Mouse (Mus musculus) neutrophil, adult 5-6 weeks (primary cell): ENCODE measurements around the gene Kcnt2. TPM values are rescaled to one million over a fixed set of nuclear protein-coding genes. Genes with fewer than 3 reads are reported as not detected.

Experiments
- ATAC-seq: fragments of 151-379, 151-347 bp; 2 replicates; pipeline ENCODE4 v1.8.0; 2017; ENCODE audit warnings: mild to moderate bottlenecking, moderate TSS enrichment; ENCODE audit not compliant: insufficient number of reproducible peaks, poor library complexity, low FRiP score, severe bottlenecking; ENCODE audit errors: extremely low read depth
- total RNA-seq: library from RNA; stranded (forward); fragments of 200-1000 nt; gene quantifications from 2 replicates; pipeline ENCODE4 v1.2.3, GENCODE M21; 2017

Gene Kcnt2
- not detected in 2 replicates for total RNA-seq

GRCm38 (mm10) chr1:140245876-140246597, at the start of gene Kcnt2:
Gene Kcnt2 (plus strand): TSS chr1:140246158.
- no peak for ATAC-seq

- ATAC-seq = no peak
Measured at GRCm38 (mm10) chr1:140205329-140205728, 40.6 kb upstream of the Kcnt2 start.

GRCm38 (mm10) chr1:140225221-140225620, 20.7 kb upstream of the Kcnt2 start:
- ATAC-seq = no peak

GRCm38 (mm10) chr1:140226673-140227072, 19.3 kb upstream of the Kcnt2 start:
- ATAC-seq = no peak

GRCm38 (mm10) chr1:140245465-140245864, 493 bp upstream of the Kcnt2 start:
- ATAC-seq = no peak

- no peak for ATAC-seq
Measured at GRCm38 (mm10) chr1:140264696-140265095, 18.7 kb downstream of the Kcnt2 start.

GRCm38 (mm10) chr1:140266047-140266446, 20.1 kb downstream of the Kcnt2 start:
- ATAC-seq = no peak

- ATAC-seq = no peak
Measured at GRCm38 (mm10) chr1:140266643-140267286, 20.8 kb downstream of the Kcnt2 start.

- no peak for ATAC-seq
Measured at GRCm38 (mm10) chr1:140267288-140267687, 21.3 kb downstream of the Kcnt2 start.

- no peak for ATAC-seq
Measured at GRCm38 (mm10) chr1:140273624-140274023, 27.7 kb downstream of the Kcnt2 start.

- ATAC-seq = no peak
Measured at GRCm38 (mm10) chr1:140275813-140276212, 29.9 kb downstream of the Kcnt2 start.

- ATAC-seq = no peak
Measured at GRCm38 (mm10) chr1:140293140-140293539, 47.2 kb downstream of the Kcnt2 start.

- no peak for ATAC-seq
Measured at GRCm38 (mm10) chr1:140295482-140295881, 49.5 kb downstream of the Kcnt2 start.

GRCm38 (mm10) chr1:140304244-140304643, 58.3 kb downstream of the Kcnt2 start:
- no peak for ATAC-seq

GRCm38 (mm10) chr1:140305344-140305743, 59.4 kb downstream of the Kcnt2 start:
- no peak for ATAC-seq

- ATAC-seq = no peak
Measured at GRCm38 (mm10) chr1:140306339-140306738, 60.4 kb downstream of the Kcnt2 start.

- ATAC-seq = no peak
Measured at GRCm38 (mm10) chr1:140310739-140311138, 64.8 kb downstream of the Kcnt2 start.

- ATAC-seq = no peak
Measured at GRCm38 (mm10) chr1:140325088-140325487, 79.1 kb downstream of the Kcnt2 start.

- no peak for ATAC-seq
Measured at GRCm38 (mm10) chr1:140326709-140327108, 80.8 kb downstream of the Kcnt2 start.

GRCm38 (mm10) chr1:140333702-140334101, 87.7 kb downstream of the Kcnt2 start:
- no peak for ATAC-seq
